Mouse (Mus musculus): ENCODE data around the gene Ece1.

Gene Ece1

DNA sequence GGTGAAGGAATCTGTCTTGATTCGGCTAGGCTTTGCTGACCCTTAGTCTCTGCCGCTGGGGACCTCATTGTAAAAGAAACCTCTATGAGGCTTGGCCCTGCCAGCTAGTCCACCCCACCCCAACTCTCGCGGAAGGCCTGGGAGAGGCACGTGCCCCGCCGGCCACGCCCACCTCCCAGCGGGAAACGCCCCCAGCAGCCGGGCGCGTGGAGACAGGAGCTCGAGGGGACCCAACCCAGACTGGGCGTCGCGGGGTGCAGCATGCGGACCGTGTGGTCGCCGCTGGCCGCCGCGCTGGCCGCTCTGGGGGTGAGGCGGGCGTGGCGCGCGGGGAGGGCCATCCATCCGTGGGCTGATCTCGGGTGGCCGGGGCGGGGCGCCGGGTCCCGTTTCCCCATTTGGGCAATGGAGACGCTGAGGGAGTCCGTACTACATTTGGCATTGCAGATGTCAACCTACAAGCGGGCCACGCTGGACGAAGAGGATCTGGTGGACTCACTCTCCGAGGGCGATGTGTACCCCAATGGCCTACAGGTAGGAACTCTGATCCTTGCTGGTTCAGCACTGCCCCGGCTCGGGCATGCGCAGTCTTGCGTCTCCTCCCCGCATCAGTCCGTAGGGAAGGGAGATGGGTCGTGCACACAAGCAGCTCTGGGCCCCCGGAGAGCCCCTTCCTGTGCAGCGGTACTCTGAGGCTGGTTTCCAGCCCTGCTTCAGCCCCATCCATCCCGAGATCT is 51.5 kb downstream of the Ece1 start:
- DNase-seq (ENCODE audit: low read depth, low spot score) = no peak

DNA sequence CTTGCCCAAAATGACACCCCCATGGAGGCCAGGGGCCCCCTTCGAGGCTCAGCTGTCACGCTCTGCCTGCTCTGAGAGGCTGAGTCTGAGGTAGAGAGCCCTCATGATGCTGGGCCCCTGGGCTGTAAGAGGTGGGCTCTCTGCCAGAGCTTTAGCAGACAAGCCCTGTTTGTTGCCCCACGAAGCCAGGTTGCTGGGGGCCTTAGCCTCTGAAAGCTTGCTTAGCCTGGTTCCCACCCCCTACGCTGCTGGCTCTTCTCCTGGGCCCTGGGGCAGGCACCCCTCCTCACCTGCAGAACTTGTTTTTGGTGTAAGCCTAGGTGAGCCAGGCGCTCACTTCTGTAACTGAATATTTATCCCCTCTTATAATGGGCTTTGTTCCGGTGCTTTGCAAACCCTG is 55.6 kb downstream of the Ece1 start:
- DNase-seq (ENCODE audit: low read depth, low spot score) = no peak

DNA sequence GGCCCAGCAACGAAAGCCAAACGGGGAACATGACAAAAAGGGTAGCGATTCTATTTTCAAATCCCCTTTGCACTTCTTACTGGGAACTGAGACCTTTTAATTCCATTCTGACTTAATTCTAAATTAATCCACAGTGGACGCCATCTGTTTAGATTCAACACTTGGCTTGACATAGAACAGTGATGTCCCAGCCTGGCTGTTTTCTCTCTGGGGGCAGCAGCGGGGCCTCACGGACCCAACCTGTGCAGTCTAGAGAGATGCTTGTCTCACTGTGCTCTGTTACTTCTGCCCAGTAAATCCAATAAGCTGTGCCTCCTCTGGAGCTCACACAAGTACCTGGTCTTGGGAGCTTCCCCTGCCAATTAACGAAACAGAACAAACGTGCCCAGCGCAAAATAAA is 56.5 kb downstream of the Ece1 start:
- DNase-seq (ENCODE audit: low read depth, low spot score) = no peak

DNA sequence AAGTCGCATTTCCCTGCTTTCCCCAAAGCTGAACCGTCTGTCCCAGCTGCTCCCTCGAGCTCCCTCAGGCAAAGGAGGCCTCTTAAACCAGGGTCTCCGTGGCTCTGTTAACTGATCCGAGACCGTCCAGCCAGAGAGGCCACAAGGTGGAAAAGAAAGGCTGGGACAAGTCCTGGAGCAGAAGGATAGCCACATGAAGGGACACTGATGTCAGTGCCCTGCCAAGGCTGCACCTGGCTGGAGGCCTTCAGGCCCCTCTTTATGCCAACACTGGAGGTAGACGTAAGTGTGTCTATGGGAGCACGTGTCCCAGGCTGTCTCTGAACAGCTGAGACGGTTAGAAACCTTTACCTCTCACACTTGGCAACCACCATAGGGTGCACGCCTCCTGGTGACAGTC is 57.1 kb downstream of the Ece1 start:
- no peak for DNase-seq (ENCODE audit: low read depth, low spot score)

DNA sequence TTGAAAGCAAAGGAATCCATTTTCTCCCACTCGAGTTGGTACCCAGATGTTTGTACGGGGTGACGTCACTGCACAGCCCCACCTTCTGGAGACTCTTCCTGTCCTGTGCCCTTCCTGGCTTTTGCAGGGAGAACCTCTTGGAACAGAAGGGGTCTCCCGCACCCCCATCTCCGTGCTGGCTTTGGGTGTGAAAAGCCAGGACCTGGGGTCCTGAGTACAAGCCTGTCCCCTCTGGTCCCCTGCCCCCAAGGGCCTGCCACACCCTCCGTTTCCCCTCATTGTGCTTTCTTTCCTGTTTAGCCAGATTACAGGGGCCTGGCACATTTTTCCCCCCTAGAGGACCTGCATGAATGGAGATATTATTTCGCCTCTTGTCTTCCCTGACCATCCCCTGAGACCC is 58.0 kb downstream of the Ece1 start:
- no peak for DNase-seq (ENCODE audit: low read depth, low spot score)

DNA sequence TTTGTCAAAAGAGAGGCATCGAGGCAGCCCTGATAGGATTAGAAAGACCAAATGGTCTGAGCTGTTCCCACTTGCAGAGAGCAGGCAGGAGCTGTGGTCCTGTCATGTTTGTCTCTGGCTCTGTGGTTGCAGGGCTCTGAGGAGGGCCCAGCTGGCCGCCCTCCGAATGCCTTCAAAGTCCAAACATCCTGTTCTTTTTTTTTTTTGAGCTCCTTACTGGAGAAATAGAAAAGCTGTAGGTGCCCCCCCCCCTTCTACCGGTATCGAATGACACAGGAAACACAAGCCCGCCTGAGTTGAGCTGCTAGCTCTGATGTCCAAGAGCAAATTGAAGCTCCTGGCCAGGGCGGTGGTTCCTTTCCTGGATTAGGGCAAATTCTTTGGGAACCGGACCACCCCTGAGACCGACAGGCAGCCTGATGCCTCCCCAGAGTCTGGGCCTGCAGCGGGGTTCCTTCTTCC is 58.5 kb downstream of the Ece1 start:
- peak; percentile 18 for DNase-seq (ENCODE audit: low read depth, low spot score)

DNA sequence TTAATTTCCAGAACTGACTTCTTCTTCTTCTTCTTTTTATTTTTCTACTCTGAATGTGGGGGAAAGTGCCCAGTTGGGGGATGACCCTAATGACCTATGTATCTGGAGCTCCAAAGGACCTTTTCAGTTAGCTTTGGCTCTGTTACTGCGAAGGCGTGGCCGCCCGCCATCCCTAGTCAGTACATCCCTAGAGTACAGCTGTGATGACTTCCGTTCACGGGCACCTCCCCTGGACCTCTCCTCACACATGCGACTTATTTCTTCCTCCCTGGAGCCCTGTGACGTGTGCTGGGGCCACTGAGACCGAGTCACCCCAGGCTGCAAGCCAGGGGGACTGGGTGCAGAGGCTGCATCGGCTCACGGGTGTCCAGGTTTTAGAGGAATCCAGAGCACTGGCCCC is 59.5 kb downstream of the Ece1 start:
- DNase-seq (ENCODE audit: low read depth, low spot score) = no peak

DNA sequence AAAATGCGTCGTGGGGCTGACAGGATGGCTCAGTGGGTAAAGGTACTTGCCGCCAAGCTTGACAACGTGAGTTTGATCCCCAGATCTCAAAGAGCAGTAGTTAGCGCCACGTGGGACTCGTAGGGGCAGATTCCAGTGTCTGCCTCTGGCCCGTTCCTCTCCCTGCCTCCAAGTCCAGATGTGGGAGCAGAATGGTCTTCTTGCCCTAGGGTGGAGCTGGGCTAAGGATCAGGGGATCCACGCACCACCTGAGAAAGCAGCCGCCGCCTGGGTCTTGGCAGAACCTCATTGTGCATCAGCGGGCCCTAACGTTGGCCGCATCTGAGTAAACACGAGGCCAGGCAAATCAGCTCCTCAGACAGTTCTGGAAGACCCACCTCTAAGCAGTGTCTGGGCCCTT is 61.0 kb downstream of the Ece1 start:
- DNase-seq (ENCODE audit: low read depth, low spot score) = no peak

DNA sequence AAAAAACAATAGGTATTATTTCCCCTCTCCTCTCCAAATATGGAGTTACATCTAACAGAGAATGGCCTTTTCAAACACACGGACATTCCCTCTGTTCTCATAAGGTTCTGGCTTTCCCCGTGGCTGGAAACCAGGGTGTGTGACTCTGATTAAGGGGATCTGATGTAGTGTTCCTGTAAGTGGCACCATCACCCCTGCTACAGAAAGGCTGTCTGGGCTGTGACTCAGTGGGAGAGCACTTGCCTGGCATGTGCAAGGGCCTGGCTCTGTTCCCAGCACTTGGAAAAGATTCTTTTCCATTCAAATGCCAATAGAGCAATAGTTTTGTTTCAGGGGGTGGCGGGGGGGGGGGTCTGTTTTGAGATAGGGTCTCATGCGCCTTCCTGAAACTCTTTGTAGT is 63.1 kb downstream of the Ece1 start:
- peak; percentile 65 for DNase-seq (ENCODE audit: low read depth, low spot score)

DNA sequence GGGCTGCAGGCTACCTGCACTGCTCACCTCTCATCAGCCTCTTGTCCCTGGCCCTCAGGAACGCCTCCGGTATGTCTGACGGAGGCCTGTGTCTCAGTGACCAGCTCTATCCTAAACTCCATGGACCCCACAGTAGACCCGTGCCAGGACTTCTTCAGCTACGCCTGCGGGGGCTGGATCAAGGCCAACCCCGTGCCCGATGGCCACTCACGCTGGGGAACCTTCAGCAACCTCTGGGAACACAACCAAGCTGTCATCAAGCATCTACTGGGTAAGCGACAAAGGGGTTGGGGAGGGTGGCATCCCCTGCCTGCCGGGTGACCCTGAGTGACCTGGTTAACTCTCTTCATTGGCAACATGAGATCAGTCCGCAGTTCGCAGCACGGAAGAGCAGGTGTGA is 64.1 kb downstream of the Ece1 start:
- DNase-seq (ENCODE audit: low read depth, low spot score) = no peak

DNA sequence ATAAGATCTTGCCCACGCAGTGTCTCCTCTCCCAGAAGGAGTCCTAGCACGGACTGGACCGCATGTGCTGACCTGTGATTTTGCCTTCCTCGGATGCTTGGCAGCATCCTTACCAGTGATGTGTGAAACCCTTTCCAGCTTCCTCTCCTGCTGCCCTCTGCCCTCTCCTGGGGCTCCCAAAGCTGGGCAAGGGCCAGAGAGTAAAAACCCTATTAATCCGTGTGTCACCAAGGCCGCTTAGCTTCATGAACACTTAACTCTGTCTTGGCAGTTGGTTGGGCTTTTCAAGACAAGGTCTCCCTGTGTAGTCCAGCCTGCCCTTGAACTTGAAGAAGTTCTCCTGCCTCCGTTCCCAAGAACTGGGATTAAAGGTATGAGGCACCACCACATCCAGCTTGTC is 65.1 kb downstream of the Ece1 start:
- no peak for DNase-seq (ENCODE audit: low read depth, low spot score)

DNA sequence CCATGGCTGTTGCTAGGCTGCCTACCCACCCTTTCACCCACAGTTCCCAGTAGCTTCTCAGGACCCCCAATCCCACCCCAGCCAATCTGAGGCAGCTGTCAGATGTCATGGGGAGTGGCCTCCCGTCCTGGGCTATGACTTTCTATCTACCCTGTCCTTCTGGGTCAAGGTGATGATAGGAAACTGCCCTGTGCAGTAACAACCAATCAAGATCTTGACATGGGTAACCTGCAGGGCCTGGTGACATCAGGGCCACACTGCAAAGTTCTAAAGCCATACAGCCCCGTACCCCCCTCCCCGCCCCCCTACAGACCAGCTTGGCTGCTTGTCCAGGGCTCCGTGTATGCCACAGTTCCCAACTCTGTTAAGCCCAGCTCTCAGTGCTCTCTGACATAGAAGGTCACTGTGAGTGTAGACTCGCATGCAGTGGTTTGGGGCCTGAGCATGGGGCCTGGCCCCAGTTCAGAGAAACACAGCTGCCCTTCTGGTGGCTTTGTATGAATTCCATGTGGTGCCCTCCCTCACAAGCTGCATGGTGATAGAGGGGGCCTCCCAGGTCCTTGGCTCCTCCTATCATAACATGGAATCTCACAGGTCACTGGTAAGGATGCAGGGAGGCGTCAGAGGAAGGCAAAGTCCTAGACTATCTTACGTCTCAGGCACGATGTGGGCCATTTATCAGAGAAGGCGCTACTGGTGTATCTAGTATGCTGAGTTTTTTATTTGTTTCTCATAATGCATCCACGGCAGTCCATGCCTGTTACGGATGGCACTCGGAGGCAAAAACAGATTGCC is 65.9 kb downstream of the Ece1 start:
- DNase-seq (ENCODE audit: low read depth, low spot score) = no peak

DNA sequence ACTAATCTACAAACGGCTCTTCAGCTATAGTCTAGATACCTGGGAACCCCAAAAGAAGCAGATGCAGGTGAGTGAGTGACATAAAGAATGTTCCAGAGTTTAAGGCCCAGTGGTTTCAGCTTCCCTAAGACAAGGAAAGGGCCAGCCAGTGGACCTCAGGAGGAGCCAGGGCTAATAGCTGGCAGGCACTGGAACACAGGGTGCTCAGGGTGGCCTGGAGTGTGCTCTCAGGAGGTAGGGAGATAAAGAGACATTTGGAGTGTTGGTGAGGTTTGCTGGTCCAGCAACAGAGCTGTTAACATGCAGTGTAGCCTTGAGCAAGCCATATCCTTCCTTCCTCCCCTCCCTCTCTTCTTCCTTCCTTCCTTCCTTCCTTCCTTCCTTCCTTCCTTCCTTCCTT is 66.8 kb downstream of the Ece1 start:
- no peak for DNase-seq (ENCODE audit: low read depth, low spot score)

DNA sequence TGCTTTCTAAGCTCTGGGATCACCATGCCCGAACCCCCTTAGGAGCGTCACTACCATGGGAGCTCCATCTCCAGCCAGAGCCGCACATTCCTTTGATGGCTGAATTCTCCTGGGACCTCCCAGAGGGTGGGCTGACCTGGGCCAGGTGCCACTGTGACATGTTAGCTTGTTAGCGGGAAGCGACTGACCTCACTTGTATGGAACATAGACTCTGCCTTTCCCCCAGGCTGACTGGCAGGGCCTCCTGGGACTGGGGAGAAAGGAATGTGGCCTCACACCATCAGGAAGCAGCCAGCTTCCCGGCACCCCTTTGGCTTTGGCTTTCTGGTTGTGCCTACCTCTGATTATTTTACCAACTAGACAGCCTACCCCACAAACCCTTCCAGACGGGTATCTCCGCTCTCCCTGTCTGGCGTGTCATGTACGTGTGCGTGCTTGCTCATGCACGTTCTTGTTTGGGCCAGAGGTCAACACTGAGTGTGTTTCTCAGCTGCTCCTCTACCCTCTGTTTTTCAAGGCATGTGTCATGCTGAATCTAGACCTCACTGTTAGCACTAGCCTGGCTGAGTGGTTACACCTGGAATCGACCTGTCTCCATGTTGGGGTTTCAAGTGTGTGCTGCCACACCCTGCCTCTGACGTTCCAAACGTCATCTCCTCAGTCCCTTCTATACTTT is 67.4 kb downstream of the Ece1 start:
- DNase-seq (ENCODE audit: low read depth, low spot score) = peak; percentile 54

DNA sequence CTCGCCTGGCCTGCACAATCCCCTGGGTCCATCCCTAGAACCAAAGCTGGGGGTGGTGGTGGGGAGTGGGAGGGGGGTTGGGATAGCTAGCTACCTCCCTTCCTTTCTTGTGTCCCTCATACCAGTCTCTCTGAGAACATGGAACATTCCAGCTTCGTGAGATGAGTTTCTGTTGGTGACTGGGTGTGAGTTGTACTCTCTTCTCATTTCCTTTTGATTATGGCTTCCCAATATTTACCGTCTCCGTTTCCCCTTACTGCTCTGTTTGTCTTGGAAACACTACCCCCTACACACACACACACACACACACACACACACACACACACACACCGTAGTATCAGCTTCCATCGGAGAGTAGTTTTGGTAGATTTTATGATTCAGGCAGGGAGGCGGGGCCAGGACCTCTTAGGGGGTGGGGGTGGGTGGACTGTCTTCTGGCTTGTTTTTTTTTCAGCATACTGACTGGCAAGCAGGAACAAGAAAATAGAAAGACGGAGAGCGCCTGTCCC is 68.5 kb downstream of the Ece1 start:
- DNase-seq (ENCODE audit: low read depth, low spot score) = no peak

DNA sequence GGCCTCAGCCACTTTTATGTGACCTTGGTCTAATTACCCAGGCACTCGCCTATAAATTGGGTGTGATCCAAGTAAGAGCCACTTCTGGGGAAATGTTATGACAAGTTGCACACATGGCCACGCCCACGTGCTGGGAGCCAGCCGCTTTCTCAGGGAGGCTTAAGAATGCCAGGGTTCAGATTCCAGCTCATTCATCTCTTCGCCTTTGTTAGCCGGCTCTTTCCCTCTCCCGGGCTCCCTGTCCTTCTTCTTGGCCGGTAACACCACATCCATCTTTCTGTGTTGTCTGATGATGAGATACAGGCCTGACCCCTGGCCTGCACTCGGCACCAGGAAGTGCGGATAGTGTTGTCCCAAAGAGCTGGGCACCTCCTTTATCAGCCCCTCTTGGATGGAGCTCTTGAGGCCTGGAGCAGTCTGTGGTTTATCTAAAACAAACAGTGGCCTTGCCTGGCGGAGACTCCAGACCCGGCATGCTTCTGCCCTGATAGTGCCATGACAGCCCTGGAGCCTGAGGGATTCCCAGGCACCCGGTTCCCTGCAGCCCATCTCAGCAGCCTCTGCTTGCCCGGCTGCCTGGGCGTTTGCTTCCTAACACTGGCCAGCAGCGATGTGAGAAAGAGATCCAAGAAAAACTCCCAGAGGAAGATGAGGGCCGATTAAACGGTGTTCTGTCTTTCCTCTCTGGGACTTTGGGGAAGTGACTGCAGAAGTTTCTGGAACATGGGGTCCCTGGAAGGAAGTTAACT is 69.1 kb downstream of the Ece1 start:
- peak; percentile 91 for DNase-seq (ENCODE audit: low read depth, low spot score)

DNA sequence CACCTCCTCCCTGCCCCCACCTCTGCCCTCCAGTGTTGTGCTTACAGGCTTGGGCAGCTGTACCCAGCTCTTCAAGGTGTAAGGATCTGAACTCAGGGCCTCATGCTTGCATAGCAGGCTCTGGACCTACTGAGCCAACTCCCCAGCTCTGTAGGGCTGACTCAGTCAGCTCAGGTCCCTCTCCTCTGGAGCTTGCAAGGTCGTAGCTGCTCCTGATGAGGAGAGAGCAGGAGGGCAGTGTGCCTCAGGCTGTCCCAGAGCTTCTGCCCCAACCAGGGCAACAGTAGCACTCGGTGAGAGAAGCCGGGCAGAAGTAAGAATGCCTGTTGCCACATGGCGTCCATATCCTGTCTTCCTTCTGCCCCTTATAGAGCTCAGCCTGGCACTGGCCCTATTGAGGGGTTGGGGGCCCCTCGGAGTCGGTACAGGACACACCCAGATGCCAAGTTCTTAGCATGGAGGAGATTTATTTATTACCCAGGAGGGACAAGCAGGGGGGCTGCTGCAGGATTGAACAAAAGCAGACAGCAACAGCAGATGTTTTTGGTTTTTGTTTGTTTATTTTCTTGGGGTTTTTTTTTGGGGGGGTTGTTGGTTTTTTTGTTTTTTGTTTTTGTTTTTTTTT is 70.6 kb downstream of the Ece1 start:
- no peak for DNase-seq (ENCODE audit: low read depth, low spot score)

DNA sequence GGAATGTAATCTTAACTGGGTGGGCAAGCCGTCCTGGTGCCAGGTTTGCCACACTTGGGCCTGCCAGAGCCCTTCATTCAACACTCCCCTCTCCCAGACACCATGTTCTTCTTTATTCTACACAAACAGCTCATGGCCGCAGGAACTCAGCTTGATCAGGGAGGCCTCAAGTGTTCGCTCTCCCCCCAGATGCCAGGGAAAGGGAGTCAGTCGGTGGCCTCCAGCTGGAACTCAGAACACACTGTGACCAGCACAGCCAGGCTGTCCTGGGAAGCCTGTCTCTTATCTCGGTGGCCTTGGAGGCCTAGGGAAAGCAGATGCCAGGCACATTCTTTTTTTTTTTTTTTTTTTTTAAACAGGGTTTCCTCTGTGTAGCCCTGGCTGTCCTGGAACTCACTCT is 71.3 kb downstream of the Ece1 start:
- no peak for DNase-seq (ENCODE audit: low read depth, low spot score)

DNA sequence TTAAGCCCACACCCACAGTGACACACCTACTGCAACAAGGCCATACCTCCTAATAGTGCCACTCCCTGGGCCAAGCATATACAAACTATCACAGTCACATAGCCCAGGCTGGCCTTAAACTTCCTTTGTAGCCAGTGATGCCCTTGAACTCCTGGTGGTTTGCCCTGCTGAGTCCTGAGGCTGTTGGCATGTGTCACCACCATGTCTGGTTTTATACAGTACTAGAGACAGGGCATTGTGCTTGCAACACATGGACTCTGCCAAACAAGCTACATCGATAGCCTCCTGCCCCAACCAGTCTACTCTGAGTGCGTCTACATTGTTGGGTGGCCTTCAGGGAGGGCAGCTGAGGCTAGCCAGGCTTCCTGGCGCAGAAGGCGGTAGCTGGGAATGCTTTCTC is 74.1 kb downstream of the Ece1 start:
- DNase-seq (ENCODE audit: low read depth, low spot score) = no peak

DNA sequence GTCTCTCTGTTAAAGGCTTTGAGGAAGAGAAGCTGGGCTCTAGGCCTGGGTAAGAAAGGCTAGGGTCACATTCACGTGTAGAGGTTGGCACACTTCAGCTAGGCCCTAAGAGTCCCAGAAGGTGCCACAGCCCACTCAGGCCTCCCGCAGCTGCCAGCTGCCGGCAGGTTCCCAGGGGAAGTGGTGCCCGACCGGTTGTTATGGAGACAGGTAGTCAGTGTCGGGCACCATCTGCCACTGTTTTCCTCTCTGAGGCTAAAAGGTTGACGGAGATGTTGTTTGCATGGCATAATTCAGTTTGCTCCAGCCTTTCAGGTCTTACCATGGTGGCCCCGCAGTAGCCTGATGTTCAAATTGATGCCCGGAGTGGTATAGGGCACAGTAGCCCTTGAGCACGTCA is 78.0 kb downstream of the Ece1 start:
- no peak for DNase-seq (ENCODE audit: low read depth, low spot score)

DNA sequence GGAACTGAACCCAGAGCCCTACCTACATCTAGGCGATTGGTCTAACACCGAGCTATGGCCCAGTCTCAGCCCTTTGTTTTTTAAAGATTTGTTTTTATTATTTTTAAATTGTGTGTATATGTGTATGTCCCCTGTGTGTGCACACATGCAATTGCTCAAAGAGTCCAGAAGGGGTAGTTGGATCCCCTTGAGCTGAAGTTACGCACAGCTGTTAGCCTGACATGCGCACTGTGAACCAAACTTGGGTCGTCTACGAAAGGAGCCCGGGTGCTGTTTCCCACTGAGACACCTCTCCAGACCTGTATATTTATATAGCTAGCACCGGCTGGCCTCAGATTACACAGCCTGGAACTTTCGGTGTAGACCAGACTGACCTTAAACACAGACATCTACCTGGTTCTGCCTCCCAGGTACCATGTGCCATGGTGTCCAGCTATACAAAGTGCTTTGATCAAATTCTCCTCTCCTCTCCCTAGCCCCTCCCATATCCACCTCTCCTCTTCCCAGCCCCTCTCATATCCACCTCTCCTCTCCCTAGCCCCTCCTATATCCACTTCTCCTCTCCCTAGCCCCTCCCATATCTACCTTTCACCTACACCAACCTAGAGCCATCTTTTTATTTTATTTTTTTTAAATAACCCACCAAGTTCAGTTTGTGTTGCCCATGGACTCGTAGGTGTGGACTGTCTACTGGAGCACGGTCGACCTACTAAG is 79.3 kb downstream of the Ece1 start:
- DNase-seq (ENCODE audit: low read depth, low spot score) = no peak
